Mouse (Mus musculus) C2C12 (cell line): ENCODE results near the gene Card9.

Experiments
- CEBPB ChIP-seq: IDR thresholded peaks from one replicate; pipeline ENCODE4 v1.6.1; 2011; ENCODE audit warnings: low read depth, mild to moderate bottlenecking, control low read depth, moderate library complexity
- CTCF ChIP-seq: IDR thresholded peaks from one replicate; pipeline ENCODE4 v1.5.1; 2011; ENCODE audit not compliant: control insufficient read depth, insufficient read depth, insufficient read length
- MAX ChIP-seq: IDR thresholded peaks from one replicate; pipeline ENCODE4 v1.6.1; 2011; ENCODE audit warnings: mild to moderate bottlenecking, control low read depth
- MYOD1 ChIP-seq: IDR thresholded peaks from one replicate; pipeline ENCODE4 v1.6.1; 2011; ENCODE audit warnings: low read depth; ENCODE audit not compliant: control insufficient read depth, insufficient read length
- USF1 ChIP-seq: IDR thresholded peaks from one replicate; pipeline ENCODE4 v1.6.1; 2011; ENCODE audit warnings: low read depth, mild to moderate bottlenecking, control low read depth, moderate library complexity

DNA sequence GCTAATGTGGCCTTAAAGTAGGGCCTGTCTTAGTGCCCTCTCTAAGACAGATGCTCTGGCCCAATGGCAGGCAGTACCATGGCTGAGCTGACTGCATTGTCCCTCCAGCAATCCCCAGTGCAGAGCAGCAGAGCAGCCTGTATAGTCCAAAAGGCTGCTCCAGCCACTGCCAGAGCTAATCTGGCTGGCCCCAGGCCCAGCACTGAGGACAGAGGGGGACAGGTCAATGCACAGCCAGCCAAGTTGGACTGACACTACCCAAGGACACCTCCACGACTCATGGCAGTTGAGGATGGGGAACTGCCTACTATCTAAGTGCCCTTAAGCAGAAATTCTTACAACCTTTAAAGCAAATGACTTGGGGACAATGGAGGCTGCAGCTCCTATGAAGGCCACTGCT is 7.9 kb upstream of the Card9 start:
- TF ChIP-seq CTCF: no peak
- TF ChIP-seq USF1: no peak
- no peak for TF ChIP-seq MYOD1
- no peak for TF ChIP-seq MAX
- TF ChIP-seq CEBPB: no peak
